Comparison of ENCODE assay signal across 29 mouse cellular contexts in the genomic region with DNA sequence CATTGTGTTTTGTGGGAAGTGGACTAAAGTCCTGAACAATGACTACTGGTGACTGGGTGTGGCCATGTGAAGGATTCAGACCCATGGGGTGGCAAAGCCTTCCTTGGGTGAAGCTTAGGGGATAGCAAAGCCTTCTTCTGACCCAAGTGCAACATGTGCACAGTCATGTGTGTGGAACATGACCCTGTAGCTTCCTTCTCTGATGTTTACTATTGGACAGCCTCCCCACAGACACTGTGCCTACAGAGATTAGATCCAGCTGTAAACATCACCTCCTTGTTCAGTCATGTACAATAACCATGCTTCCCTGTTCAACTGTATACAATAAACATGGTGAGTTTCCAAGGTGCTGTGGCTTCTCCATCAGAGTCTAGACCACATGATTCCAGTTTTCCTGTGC.
DNase-seq lines count a peak whose midpoint lies in the region; ATAC-seq and TF ChIP-seq lines count a peak whose summit lies in the region.
"Had no signal": no experiment of that assay in that cellular context is flagged by ENCODE, and none has a peak within 500 bp of the region (broad histone marks: within the 10 kb centered on the region; RNA-seq: fewer than 3 reads in every experiment).

No protein-coding gene starts in this region.

- TF ChIP-seq CTCF in liver, adult 2 months (IDR thresholded peaks at IDR 0.05; ENCODE audit: low read depth, low read length) = no peak

- no peaks in the 10 kb centered on the region for H3K27me3 ChIP-seq in liver, adult 2 months (ENCODE audit: control insufficient read depth, insufficient read depth, low read length)
- H3K27me3 ChIP-seq in liver, embryonic 13.5 days = no peaks in the 10 kb centered on the region
- no peaks in the 10 kb centered on the region for H3K27me3 ChIP-seq in liver, embryonic 16.5 days (ENCODE audit: control insufficient read depth, insufficient read depth, low read depth, low read length)
- no peaks in the 10 kb centered on the region for H3K27me3 ChIP-seq in forebrain, embryonic 15.5 days
- no peaks in the 10 kb centered on the region for H3K27me3 ChIP-seq in forebrain, embryonic 14.5 days (replicated peaks; ENCODE audit: control insufficient read depth, insufficient read depth, low read length)
- H3K27me3 ChIP-seq: embryonic facial prominence, embryonic 13.5 days; forebrain, embryonic 12.5 days; heart, embryonic 12.5 days; heart, embryonic 15.5 days; hindbrain, embryonic 13.5 days had no signal

- no peak overlapping the region for H3K9ac ChIP-seq in liver, adult 2 months (ENCODE audit: low read depth, low read length)
- no peak overlapping the region for H3K9ac ChIP-seq in liver, embryonic 13.5 days
- no peak overlapping the region for H3K9ac ChIP-seq in liver, embryonic 16.5 days (ENCODE audit: low read depth, low read length)
- no peak overlapping the region for H3K9ac ChIP-seq in forebrain, embryonic 15.5 days (replicated peaks)
- no peak overlapping the region for H3K9ac ChIP-seq in forebrain, embryonic 14.5 days (ENCODE audit: low read length)
- H3K9ac ChIP-seq: embryonic facial prominence, embryonic 13.5 days; forebrain, embryonic 12.5 days; forebrain, postnatal 0 days; heart, embryonic 12.5 days; heart, embryonic 15.5 days; hindbrain, embryonic 13.5 days had no signal

- no peak overlapping the region for H3K4me3 ChIP-seq in liver, adult 2 months (ENCODE audit: insufficient read depth, low read depth, low read length)
- no peak overlapping the region for H3K4me3 ChIP-seq in liver, embryonic 13.5 days (replicated peaks)
- no peak overlapping the region for H3K4me3 ChIP-seq in liver, embryonic 16.5 days (ENCODE audit: low read depth, low read length)
- no peak overlapping the region for H3K4me3 ChIP-seq in forebrain, embryonic 15.5 days
- H3K4me3 ChIP-seq in forebrain, embryonic 14.5 days (ENCODE audit: low read depth, low read length) = no peak overlapping the region
- H3K4me3 ChIP-seq: embryonic facial prominence, embryonic 10.5 days; embryonic facial prominence, embryonic 13.5 days; erythroblast, embryonic 14.5 days; forebrain, embryonic 12.5 days; gastrocnemius, adult 2 months; heart, embryonic 12.5 days; heart, embryonic 15.5 days; hindbrain, embryonic 10.5 days; hindbrain, embryonic 13.5 days had no signal

- peak overlapping the region; percentile 84 for H3K27ac ChIP-seq in liver, adult 2 months (replicated peaks; ENCODE audit: insufficient read depth, low read depth, low read length)
- no peak overlapping the region for H3K27ac ChIP-seq in liver, embryonic 13.5 days
- H3K27ac ChIP-seq in liver, embryonic 16.5 days (ENCODE audit: low read length) = peak overlapping the region; percentile 35
- H3K27ac ChIP-seq in forebrain, embryonic 15.5 days (replicated peaks) = no peak overlapping the region
- H3K27ac ChIP-seq in forebrain, embryonic 14.5 days (ENCODE audit: low read depth, low read length) = no peak overlapping the region
- H3K27ac ChIP-seq: embryonic facial prominence, embryonic 10.5 days; embryonic facial prominence, embryonic 13.5 days; forebrain, embryonic 12.5 days; gastrocnemius, adult 2 months; heart, embryonic 15.5 days; hindbrain, embryonic 10.5 days; hindbrain, embryonic 13.5 days had no signal

- no peaks in the 10 kb centered on the region for H3K79me2 ChIP-seq in liver, adult 2 months (ENCODE audit: control insufficient read depth, insufficient read depth, low read length)

- no peak overlapping the region for H3K4me2 ChIP-seq in liver, embryonic 13.5 days
- no peak overlapping the region for H3K4me2 ChIP-seq in liver, embryonic 16.5 days (ENCODE audit: low read depth, low read length)
- H3K4me2 ChIP-seq in forebrain, embryonic 15.5 days (replicated peaks) = no peak overlapping the region
- H3K4me2 ChIP-seq in forebrain, embryonic 14.5 days (ENCODE audit: low read length) = no peak overlapping the region
- H3K4me2 ChIP-seq: embryonic facial prominence, embryonic 13.5 days; forebrain, embryonic 12.5 days; heart, embryonic 12.5 days; heart, embryonic 15.5 days; hindbrain, embryonic 13.5 days had no signal

- no peaks in the 10 kb centered on the region for H3K36me3 ChIP-seq in liver, adult 2 months (ENCODE audit: control insufficient read depth, insufficient read depth, low read length)
- H3K36me3 ChIP-seq in liver, embryonic 13.5 days = no peaks in the 10 kb centered on the region
- H3K36me3 ChIP-seq in liver, embryonic 16.5 days (ENCODE audit: control insufficient read depth, insufficient read depth) = no peaks in the 10 kb centered on the region
- no peaks in the 10 kb centered on the region for H3K36me3 ChIP-seq in forebrain, embryonic 15.5 days
- no peaks in the 10 kb centered on the region for H3K36me3 ChIP-seq in forebrain, embryonic 14.5 days (ENCODE audit: control insufficient read depth, insufficient read depth, low read length)
- H3K36me3 ChIP-seq: embryonic facial prominence, embryonic 10.5 days; embryonic facial prominence, embryonic 13.5 days; forebrain, embryonic 12.5 days; heart, embryonic 12.5 days; heart, embryonic 15.5 days; hindbrain, embryonic 10.5 days; hindbrain, embryonic 13.5 days had no signal

- no peaks in the 10 kb centered on the region for H3K9me3 ChIP-seq in liver, embryonic 13.5 days (replicated peaks)
- no peaks in the 10 kb centered on the region for H3K9me3 ChIP-seq in liver, embryonic 16.5 days (replicated peaks; ENCODE audit: control insufficient read depth, low read length)
- H3K9me3 ChIP-seq in forebrain, embryonic 15.5 days = no peaks in the 10 kb centered on the region
- no peaks in the 10 kb centered on the region for H3K9me3 ChIP-seq in forebrain, embryonic 14.5 days (replicated peaks; ENCODE audit: control insufficient read depth, low read length)
- H3K9me3 ChIP-seq: embryonic facial prominence, embryonic 10.5 days; embryonic facial prominence, embryonic 13.5 days; forebrain, embryonic 12.5 days; heart, embryonic 12.5 days; heart, embryonic 15.5 days; hindbrain, embryonic 10.5 days; hindbrain, embryonic 13.5 days had no signal

- no peak for TF ChIP-seq POLR2A in liver, adult 2 months (IDR thresholded peaks at IDR 0.05; ENCODE audit: extremely low read depth, insufficient read depth, low read length)

- ATAC-seq in liver, embryonic 13.5 days (ENCODE audit: low read depth) = peak; percentile 52
- 0 out of 2 replicates have a peak, but pooled peaks have one; percentile 14 for ATAC-seq in liver, embryonic 16.5 days (ENCODE audit: low read depth)
- no peak for ATAC-seq in forebrain, embryonic 15.5 days (replicated peaks)
- ATAC-seq in forebrain, embryonic 14.5 days = no peak
- ATAC-seq: activated CD4-positive, CD25-positive, alpha-beta regulatory T cell, adult 4 months; forebrain, postnatal 0 days had no signal

- DNase-seq in liver, adult 2 months (ENCODE audit: extremely low read depth, low read depth, low spot score) = no peak
- DNase-seq in liver = no peak
- no peak for DNase-seq in liver, embryonic 13.5 days
- DNase-seq in forebrain, embryonic 14.5 days (ENCODE audit: low spot score) = no peak
- no peak for DNase-seq in layer of hippocampus, adult 9-10 months (ENCODE audit: low spot score)
- DNase-seq: adrenal gland, adult 8-10 months; adrenal gland, postnatal 25 days; cerebellum, adult 11-12 months; cerebellum, adult 8-10 months; cerebellum, postnatal 10 days; cerebellum, postnatal 36 days; embryo, embryonic 11 days; forebrain, postnatal 0 days; gastrocnemius, adult 2 months; gastrocnemius, postnatal 14 days; heart, adult 18-20 months; heart, postnatal 10 days; heart, postnatal 36 days had no signal

- peaks cover 14% of the 10 kb centered on the region for H3K4me1 ChIP-seq in liver, adult 2 months (ENCODE audit: control insufficient read depth, insufficient read depth, low read length)
- no peaks in the 10 kb centered on the region for H3K4me1 ChIP-seq in liver, embryonic 13.5 days (replicated peaks)
- H3K4me1 ChIP-seq in liver, embryonic 16.5 days (ENCODE audit: control insufficient read depth, low read depth, low read length) = no peaks in the 10 kb centered on the region
- H3K4me1 ChIP-seq in forebrain, embryonic 15.5 days = no peaks in the 10 kb centered on the region
- no peaks in the 10 kb centered on the region for H3K4me1 ChIP-seq in forebrain, embryonic 14.5 days (ENCODE audit: control insufficient read depth, insufficient read depth, low read length)
- H3K4me1 ChIP-seq: embryonic facial prominence, embryonic 10.5 days; embryonic facial prominence, embryonic 13.5 days; forebrain, embryonic 12.5 days; heart, embryonic 12.5 days; heart, embryonic 15.5 days; hindbrain, embryonic 10.5 days; hindbrain, embryonic 13.5 days had no signal

Comparison
In these comparisons a context has a peak if more than half of its experiments do, and no peak if none do; other contexts are left out.
1. H3K27ac ChIP-seq: peak in liver, adult 2 months (single experiment) and liver, embryonic 16.5 days (single experiment); none in liver, embryonic 13.5 days (single experiment), forebrain, embryonic 15.5 days (single experiment) and forebrain, embryonic 14.5 days (single experiment).
2. ATAC-seq: peak in liver, embryonic 13.5 days (single experiment) and liver, embryonic 16.5 days (single experiment); none in forebrain, embryonic 15.5 days (single experiment) and forebrain, embryonic 14.5 days (single experiment).